Comparison of ENCODE assay signal across 8 mouse cellular contexts in genomic region chr13:46670514-46670913, GRCm38 (mm10). TPM values are rescaled to one million over a fixed set of nuclear protein-coding genes. Genes with fewer than 3 reads are reported as not detected.
A peak's percentile ranks its signal among the peaks of the same experiment; 100 is the strongest.
DNase-seq lines count a peak whose midpoint lies in the region; ATAC-seq lines count a peak whose summit lies in the region.

No protein-coding gene starts in this region.

- peak overlapping the region; percentile 96 to 99; a peak in 3 of 4 replicates for H3K4me3 ChIP-seq in heart, embryonic 14.5 days (ENCODE audit: control insufficient read depth in 1 of 2, insufficient read depth in 1 of 2, low read depth in 1 of 2, low read length in 2 of 2)
- H3K4me3 ChIP-seq in hindbrain, embryonic 13.5 days: peak overlapping the region; percentile 95
- H3K4me3 ChIP-seq in midbrain, embryonic 12.5 days: peak overlapping the region; percentile 99

- ATAC-seq in heart, embryonic 14.5 days (ENCODE audit: insufficient number of reproducible peaks, insufficient read depth, low FRiP score, low read depth): no peak
- ATAC-seq in hindbrain, embryonic 13.5 days (ENCODE audit: low FRiP score): no peak
- no peak for ATAC-seq in midbrain, embryonic 12.5 days (ENCODE audit: low FRiP score, low read depth)
- no peak for ATAC-seq in monocyte, adult 5-6 weeks (replicated peaks; ENCODE audit: insufficient number of reproducible peaks, low FRiP score, low TSS enrichment, poor library complexity, severe bottlenecking)

- peaks cover 41% of the 10 kb centered on the region for H3K36me3 ChIP-seq in heart, embryonic 14.5 days (ENCODE audit: control insufficient read depth, insufficient read depth, low read length)
- H3K36me3 ChIP-seq in hindbrain, embryonic 13.5 days: peaks cover 38% of the 10 kb centered on the region
- H3K36me3 ChIP-seq in midbrain, embryonic 12.5 days: peaks cover 33% of the 10 kb centered on the region

- H3K27me3 ChIP-seq in heart, embryonic 14.5 days (ENCODE audit: control insufficient read depth, insufficient read depth, low read length): no peaks in the 10 kb centered on the region
- H3K27me3 ChIP-seq in hindbrain, embryonic 13.5 days: peaks cover 8% of the 10 kb centered on the region; the same call in 1 of the 2 replicates
- no peaks in the 10 kb centered on the region for H3K27me3 ChIP-seq in midbrain, embryonic 12.5 days

- peak overlapping the region in 1 of 2 experiments; percentile 86; a peak in 3 of 4 replicates for H3K27ac ChIP-seq in heart, embryonic 14.5 days (replicated peaks in 1 of 2; ENCODE audit: control insufficient read depth in 1 of 2, insufficient read depth in 1 of 2, low read depth in 2 of 2, low read length in 2 of 2)
- H3K27ac ChIP-seq in hindbrain, embryonic 13.5 days: no peak overlapping the region
- no peak overlapping the region for H3K27ac ChIP-seq in midbrain, embryonic 12.5 days (replicated peaks)

- peak overlapping the region; percentile 95 for H3K9ac ChIP-seq in heart, embryonic 14.5 days (ENCODE audit: low read length)
- peak overlapping the region; percentile 97 for H3K9ac ChIP-seq in hindbrain, embryonic 13.5 days
- H3K9ac ChIP-seq in midbrain, embryonic 12.5 days (replicated peaks): peak overlapping the region; percentile 93

- intact Hi-C loops in heart, postnatal 10 days (cut with DNase I): no loop called here

- peaks cover 3 to 8% of the 10 kb centered on the region in 2 experiments; a peak in 3 of 4 replicates for H3K4me1 ChIP-seq in heart, embryonic 14.5 days (ENCODE audit: control insufficient read depth in 2 of 2, insufficient read depth in 2 of 2, low read length in 2 of 2)
- H3K4me1 ChIP-seq in hindbrain, embryonic 13.5 days (replicated peaks): peaks cover 23% of the 10 kb centered on the region
- peaks cover 15% of the 10 kb centered on the region for H3K4me1 ChIP-seq in midbrain, embryonic 12.5 days

- peak overlapping the region; percentile 87 for H3K4me2 ChIP-seq in heart, embryonic 14.5 days (ENCODE audit: low read length)
- H3K4me2 ChIP-seq in hindbrain, embryonic 13.5 days: peak overlapping the region; percentile 80
- H3K4me2 ChIP-seq in midbrain, embryonic 12.5 days (replicated peaks): peak overlapping the region; percentile 89

- WGBS in heart, embryonic 14.5 days: 30% methylated on average over 9 of the region's 9 CpGs
- WGBS in hindbrain, embryonic 13.5 days: 67% methylated on average over 9 of the region's 9 CpGs
- WGBS in midbrain, embryonic 12.5 days: 70% methylated on average over 9 of the region's 9 CpGs

- no peak for DNase-seq in heart, postnatal 10 days
- DNase-seq in MN1 (ENCODE audit: low spot score): peak; percentile 9
- DNase-seq in cerebellum, postnatal 14 days: no peak
- DNase-seq in gastrocnemius, adult 18-20 months (ENCODE audit: low spot score): no peak

- H3K9me3 ChIP-seq in heart, embryonic 14.5 days (ENCODE audit: control insufficient read depth, low read length): no peaks in the 10 kb centered on the region
- H3K9me3 ChIP-seq in hindbrain, embryonic 13.5 days: no peaks in the 10 kb centered on the region
- H3K9me3 ChIP-seq in midbrain, embryonic 12.5 days: no peaks in the 10 kb centered on the region

RNA-seq across cellular contexts. Expression of gene Fam8a1, which starts 1.2 kb away (rescaled TPM):
- 11.6 and 12.4 TPM in 2 replicates for polyA plus RNA-seq in heart, embryonic 14.5 days (2014; fragmentation: Nextera tagmentation; extraction: Ambion mirVana)
- 10 to 100 TPM; 44.7 to 44.8 TPM for total RNA-seq in heart, postnatal 10 days (2021)
- 17.6 and 17.9 TPM in 2 replicates for polyA plus RNA-seq in hindbrain, embryonic 13.5 days (2015; fragmentation: Nextera tagmentation; extraction: Ambion mirVana)
- polyA plus RNA-seq in midbrain, embryonic 12.5 days (2016; fragmentation: Nextera tagmentation; extraction: Ambion mirVana): 19.9 and 25.1 TPM in 2 replicates
- total RNA-seq in gastrocnemius, adult 18-20 months (2021): 10 to 100 TPM; 28.7 to 33.2 TPM
- total RNA-seq in monocyte, adult 5-6 weeks (2017): 17.8 to 20.7 TPM (median 20.6 TPM) in 3 replicates

RNA-seq across cellular contexts. Expression of gene Nup153, which starts 57.2 kb away (rescaled TPM):
- polyA plus RNA-seq in heart, embryonic 14.5 days (2014; fragmentation: Nextera tagmentation; extraction: Ambion mirVana): 16.4 and 18.8 TPM in 2 replicates
- 10 to 100 TPM; 39.2 to 45.0 TPM for total RNA-seq in heart, postnatal 10 days (2021)
- 19.8 and 20.4 TPM in 2 replicates for polyA plus RNA-seq in hindbrain, embryonic 13.5 days (2015; fragmentation: Nextera tagmentation; extraction: Ambion mirVana)
- 40.7 and 47.5 TPM in 2 replicates for polyA plus RNA-seq in midbrain, embryonic 12.5 days (2016; fragmentation: Nextera tagmentation; extraction: Ambion mirVana)
- total RNA-seq in gastrocnemius, adult 18-20 months (2021): 10 to 100 TPM; 40.1 to 41.3 TPM
- 103 to 122 TPM (median 110 TPM) in 3 replicates for total RNA-seq in monocyte, adult 5-6 weeks (2017)
